Mouse (Mus musculus) small intestine, adult 2 months (tissue): ENCODE results near the gene Pcca.

Source experiments
- CTCF ChIP-seq: fragments of 200-500 bp; IDR thresholded peaks from 2 replicates; pipeline ENCODE4 v1.5.1; 2012; ENCODE audit warnings: low read depth, mild to moderate bottlenecking, control low read depth, inconsistent platforms, low read length, moderate library complexity, mixed read lengths; ENCODE audit not compliant: insufficient replicate concordance, insufficient read length; ENCODE audit errors: extremely low read depth
- POLR2A ChIP-seq: fragments of 200-500 bp; IDR thresholded peaks from 2 replicates; pipeline ENCODE4 v1.6.1; 2012; ENCODE audit warnings: low read depth, mild to moderate bottlenecking, control low read depth, inconsistent platforms, low read length, moderate library complexity

DNA sequence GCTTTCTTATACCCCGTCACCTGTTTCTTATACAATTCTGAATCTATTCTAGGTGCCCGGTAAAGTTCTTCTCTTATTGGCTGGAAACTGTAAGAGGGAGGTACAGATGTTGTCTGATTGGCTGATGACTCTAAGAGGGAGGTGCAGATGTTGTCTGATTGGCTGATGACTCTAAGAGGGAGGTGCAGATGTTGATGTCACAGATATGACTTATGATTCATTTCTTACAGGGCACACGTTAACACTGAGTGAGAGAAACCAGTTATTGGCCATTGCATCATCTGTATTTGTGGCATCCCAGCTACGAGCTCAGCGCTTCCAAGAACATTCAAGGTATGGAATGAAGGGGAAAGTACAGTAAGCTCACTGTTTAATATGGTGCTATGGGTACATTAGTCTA lies 179.7 kb downstream of the Pcca start:
- TF ChIP-seq CTCF = no peak
- no peak for TF ChIP-seq POLR2A
